Mouse (Mus musculus) kidney, adult 2 months (tissue): ENCODE data around the gene Fam47c.

ENCODE experiments used
- CTCF ChIP-seq: fragments of 200-500 bp; conservative IDR thresholded peaks from 2 replicates; pipeline ENCODE4 v1.5.1; 2011; ENCODE audit warnings: low read depth, mild to moderate bottlenecking, control low read depth, low read length, moderate library complexity, mixed read lengths; ENCODE audit not compliant: insufficient read depth, insufficient read length
- POLR2A ChIP-seq: fragments of 200-500 bp; IDR thresholded peaks from one replicate; pipeline ENCODE4 v1.6.1; 2011; ENCODE audit warnings: low read depth, low read length, control low read depth

- TF ChIP-seq POLR2A (no peak), CTCF (no peak)
Measured at GRCm38 (mm10) chrX:78737463-78737862, at the start of gene Fam47c.
